Mouse (Mus musculus) heart, adult 9 months (tissue): ENCODE data around the gene Riok1.
A peak's percentile ranks its signal among the peaks of the same experiment; 100 is the strongest.

Experiments used
- DNase-seq, 2 experiments: peaks; one replicate each; pipeline ENCODE4 v3.0.0; 2022; ENCODE audit warnings: low spot score in 2 of 2

Gene Riok1

GRCm38 (mm10) chr13:38036343-38037043 is at the start of gene Riok1:
Gene Riok1 (plus strand): TSS chr13:38036995.
- no peak for DNase-seq

DNA sequence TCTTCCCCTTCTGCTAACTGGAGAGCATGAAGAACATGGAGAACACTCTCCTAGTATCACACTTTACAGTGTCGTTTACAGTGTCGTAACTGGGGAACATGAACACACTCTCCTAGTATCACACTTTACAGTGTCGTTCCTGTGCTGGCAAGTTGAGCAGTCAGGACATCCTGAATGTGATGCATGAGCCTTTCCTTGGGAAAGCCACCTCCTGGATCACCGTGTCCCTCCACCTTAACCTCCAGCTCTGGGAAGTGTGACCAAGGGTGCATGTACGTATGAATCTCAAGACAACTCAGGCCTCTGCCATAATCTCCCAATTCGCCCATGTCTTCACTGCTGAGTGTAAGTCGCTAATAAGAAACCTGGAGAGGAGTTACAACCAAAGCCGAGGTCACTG is 47.1 kb upstream of the Riok1 start:
- no peak for DNase-seq

- no peak for DNase-seq
Observed at GRCm38 (mm10) chr13:37992638-37993371, 44.0 kb upstream of the Riok1 start.

DNA sequence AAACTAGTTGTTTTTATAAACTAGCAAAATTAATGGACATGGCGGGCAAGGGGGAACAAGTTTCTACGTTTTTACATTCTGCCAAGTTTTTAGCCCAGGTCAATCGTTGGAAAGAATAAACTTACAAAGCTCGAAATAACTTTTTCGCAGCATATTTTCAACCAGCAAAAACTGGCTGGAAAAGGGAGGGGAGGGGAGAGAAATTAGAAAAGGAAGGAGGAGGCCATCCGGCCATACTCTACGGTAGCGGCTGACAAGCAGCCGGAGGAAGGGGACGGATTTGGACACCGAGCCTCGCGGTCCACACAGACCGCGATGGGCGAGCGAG is 43.5 kb upstream of the Riok1 start:
- DNase-seq: peak in 1 of 2 experiments; percentile 9

DNA sequence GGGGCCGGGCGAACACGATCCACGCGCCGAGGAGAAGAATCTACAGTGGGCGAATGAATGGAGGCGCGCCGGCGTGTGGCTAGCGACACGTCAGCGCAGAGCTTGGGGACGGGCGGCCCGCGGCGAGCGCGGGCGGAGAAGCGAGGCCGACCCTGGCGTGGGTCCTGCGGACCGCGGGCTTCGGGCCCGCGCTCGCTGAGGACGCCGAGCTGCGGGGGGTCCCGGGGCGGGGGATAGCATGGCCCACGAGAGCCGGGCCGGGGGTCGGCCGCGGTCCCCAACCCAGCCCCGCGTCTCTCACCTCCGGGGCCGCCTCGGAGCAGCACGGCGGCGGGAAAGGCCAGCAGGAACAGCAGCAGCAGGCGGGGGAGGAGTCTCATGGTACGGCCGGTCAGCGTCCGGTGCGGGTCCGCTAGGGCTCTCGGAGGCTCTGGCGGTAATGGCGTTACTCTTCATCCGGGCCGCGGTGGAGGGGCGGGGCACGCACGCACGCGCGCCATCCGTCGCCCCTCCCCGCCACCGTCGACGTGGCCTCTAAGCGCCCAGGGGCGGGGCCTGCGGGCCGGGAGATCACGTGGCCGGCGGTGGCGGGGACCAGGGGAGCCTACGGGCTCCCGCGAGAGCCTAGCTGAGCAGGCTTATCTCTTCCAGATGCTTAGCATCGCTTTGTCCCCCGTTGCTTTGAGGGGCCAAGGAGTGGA is 42.9 kb upstream of the Riok1 start, which contains the start of gene Ssr1:
Gene Ssr1 (minus strand): TSS at position 514 of the 701 bp plus-strand sequence.
- peak; percentile 95 for DNase-seq

- DNase-seq: no peak
Observed at GRCm38 (mm10) chr13:37994405-37994749, 42.4 kb upstream of the Riok1 start.

DNA sequence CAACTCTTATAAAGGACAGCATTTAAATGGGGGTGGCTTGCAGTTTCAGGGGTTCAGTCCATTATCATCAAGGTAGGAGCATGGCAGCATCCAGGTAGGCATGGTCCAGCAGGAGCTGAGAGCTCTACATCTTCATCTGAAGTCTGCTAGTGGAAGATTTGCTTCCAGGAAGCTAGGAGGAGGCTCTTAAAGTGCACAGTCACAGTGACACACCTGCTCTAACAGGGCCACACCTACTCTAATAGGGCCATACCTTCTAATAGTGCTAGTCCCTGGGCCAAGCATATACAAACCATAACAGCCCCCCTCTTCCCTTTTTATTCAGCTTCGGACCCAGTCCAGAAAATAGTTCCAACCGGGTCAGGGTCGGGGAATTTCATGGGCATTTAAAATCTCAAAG is 37.1 kb upstream of the Riok1 start:
- DNase-seq: no peak

- DNase-seq: no peak
Observed at GRCm38 (mm10) chr13:38002461-38002860, 34.3 kb upstream of the Riok1 start.

- DNase-seq: no peak
Observed at GRCm38 (mm10) chr13:38007972-38008371, 28.8 kb upstream of the Riok1 start.

- DNase-seq: peak in 1 of 2 experiments; percentile 5
Observed at GRCm38 (mm10) chr13:38009721-38010408, 26.9 kb upstream of the Riok1 start.

DNA sequence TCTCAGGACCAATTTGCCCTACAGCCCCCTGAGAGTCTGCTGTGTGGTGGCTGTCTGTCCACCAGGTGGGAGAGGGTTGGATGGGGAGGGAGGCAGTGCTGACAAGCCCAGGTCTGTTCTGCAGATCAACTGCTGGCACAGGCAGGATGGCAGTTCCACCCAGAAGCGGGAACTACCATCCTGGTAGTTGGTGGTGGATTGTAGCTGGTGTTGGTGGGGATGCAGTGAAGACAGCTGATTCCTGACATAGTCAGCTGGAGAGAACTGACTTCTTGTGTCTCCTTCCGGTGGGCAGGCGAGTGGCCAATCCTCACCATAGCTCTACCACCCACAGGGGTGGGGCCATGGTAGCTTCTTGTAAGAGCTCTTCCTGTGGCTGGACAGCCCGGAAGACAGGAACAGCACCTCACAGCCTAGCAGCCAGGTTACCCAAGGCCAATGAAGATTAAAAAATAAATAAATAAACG is 26.3 kb upstream of the Riok1 start:
- DNase-seq: no peak

GRCm38 (mm10) chr13:38012436-38012835 is 24.4 kb upstream of the Riok1 start:
- DNase-seq: no peak

- no peak for DNase-seq
Observed at GRCm38 (mm10) chr13:38015591-38015990, 21.2 kb upstream of the Riok1 start.

DNA sequence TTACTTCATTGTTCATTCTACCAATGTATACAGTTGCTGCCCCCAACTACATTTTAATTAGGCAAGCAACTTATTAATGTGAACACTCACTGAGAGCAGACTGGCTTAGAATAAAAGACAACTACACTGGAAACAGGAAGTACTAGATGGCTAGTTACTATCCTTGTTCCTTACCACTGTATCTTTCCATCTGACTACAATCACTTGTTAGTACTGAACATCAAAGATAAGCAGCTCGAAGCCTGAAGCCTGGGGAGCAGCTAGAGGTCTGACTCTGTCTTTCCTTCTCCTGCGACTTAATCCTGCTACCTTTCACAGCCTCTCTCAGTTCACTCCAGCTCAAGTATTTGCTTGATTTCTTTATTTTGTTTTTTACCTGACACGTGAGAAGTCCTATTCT is 18.0 kb upstream of the Riok1 start:
- no peak for DNase-seq

GRCm38 (mm10) chr13:38025874-38026273 is 10.9 kb upstream of the Riok1 start:
- no peak for DNase-seq

- no peak for DNase-seq
Observed at GRCm38 (mm10) chr13:38027618-38028248, 9.1 kb upstream of the Riok1 start.

- DNase-seq: no peak
Observed at GRCm38 (mm10) chr13:38028407-38028806, 8.4 kb upstream of the Riok1 start.

DNA sequence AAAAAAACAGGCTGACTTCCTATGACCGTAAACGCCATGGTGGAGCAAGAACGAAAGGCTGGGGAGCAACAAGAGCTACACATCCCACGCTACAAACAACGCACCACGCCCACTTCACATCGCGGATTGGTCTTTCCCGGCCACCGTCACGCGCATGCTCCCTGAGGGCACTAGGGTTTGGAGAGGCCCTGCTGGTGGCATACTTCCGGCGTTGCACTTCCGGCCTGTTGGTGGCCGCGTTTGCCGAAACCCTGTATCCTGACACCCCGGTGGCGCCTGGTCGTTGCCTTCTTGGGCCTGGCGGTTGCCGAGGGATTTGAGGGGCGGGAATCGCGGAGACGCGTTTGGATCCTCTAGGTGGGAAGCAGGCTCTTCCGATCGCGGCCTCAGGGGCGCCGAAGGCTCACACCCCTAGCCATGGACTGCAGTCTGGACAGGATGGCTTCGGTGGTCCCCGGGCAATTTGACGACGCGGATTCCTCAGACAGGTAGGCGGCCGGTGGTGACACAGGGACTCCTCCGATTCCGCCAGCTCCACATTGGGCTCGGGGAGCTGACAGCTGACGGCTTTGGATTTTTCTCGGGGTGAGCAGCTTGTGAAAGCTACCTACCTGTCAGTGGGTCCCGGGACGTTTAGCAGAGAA is 371 bp downstream of the Riok1 start, which contains the start of gene Cage1:
Gene Cage1 (minus strand): TSS at position 26 of the 644 bp plus-strand sequence.
- DNase-seq: peak; percentile 96 to 97

- DNase-seq: no peak
Observed at GRCm38 (mm10) chr13:38037811-38038210, 1.0 kb downstream of the Riok1 start.

DNA sequence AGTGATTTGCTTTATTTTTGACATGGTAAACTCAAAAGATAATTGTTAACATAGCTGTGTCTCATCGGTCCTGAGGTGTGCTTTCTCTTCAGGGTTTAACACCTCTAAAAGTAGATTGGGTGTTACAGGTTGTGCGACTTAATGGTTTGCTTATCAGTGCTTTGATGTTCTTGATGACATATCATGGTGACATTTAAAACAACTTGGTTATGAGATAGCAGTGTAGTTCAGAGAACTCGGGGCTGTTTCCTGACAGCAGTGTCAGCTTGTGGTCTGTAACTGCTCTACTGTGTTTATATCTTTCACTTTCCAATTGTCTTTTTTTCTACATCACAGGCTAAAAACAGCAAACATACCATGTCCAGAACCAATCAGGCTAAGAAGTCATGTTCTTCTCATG is 13.1 kb downstream of the Riok1 start:
- no peak for DNase-seq

DNA sequence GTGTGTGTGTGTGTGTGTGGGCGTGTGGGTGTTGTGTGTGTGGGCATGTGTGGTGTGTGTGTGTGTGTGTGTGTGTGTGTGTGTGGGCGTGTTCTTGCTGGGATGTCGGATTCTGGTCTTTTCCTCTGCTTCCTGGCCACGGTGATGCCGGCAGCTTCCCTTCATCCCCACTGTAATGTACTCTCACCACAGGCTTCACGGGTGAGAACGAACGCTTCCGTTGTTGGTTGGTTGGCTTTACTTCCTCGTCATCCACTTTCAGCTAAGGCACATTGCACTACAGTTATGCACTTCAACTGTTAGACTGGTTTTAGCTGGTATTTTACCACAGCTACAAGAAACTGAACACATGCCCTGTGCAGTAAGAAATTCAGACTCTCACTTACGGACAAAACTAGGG is 25.9 kb downstream of the Riok1 start:
- DNase-seq: no peak
